Mouse (Mus musculus): ENCODE measurements around the gene Prl3b1.

Prl3b1 gene

GRCm38 (mm10) chr13:27241547-27241946 is at the start of gene Prl3b1:
Gene Prl3b1 (plus strand): TSS chr13:27241847.
- DNase-seq (ENCODE audit: low spot score) = no peak

GRCm38 (mm10) chr13:27196359-27196758 is 45.3 kb upstream of the Prl3b1 start, which contains the start of gene Prl3c1:
Gene Prl3c1 (plus strand): TSS chr13:27196659.
- no peak for DNase-seq (ENCODE audit: low spot score)

- DNase-seq (ENCODE audit: low spot score) = no peak
These were observed 17.5 kb downstream of the Prl3b1 start, which contains the start of gene Prl3a1 for GRCm38 (mm10) chr13:27259136-27259535. Gene Prl3a1 (plus strand): TSS chr13:27259436.

Measured in ovary, postnatal 10 days (tissue).